Mouse (Mus musculus): ENCODE measurements at regions not wholly inside any gene's neighbourhood (a gene's known extent, or its start where the extent isn't known, plus 50 kb on each side); places are given as distances from the start of the nearest gene placed in this dataset.

DNA sequence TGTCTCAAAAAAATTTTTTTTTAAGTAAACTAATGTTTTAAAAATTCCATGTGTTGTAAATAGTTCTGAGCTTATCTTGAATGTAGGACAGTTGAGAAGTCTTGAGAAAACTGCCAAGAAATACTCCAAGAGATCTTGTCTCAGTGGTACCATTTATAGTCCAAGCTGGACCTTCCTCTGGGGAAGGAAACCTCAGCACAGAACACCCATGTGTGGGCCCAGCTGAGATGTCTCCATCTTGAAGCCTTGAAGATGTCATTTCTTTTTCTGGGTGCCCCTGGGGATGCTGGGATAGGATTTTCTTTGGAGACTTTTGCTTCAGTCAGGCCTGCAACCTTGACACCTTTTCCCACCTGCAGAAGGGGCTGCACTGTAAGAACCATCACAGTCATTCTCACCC lies 101.4 kb upstream of the Cops8 start:
- no peak overlapping the region for H3K27ac ChIP-seq (replicated peaks; ENCODE audit: low read depth, low read length)
- no peak for DNase-seq (ENCODE audit: low spot score)

DNA sequence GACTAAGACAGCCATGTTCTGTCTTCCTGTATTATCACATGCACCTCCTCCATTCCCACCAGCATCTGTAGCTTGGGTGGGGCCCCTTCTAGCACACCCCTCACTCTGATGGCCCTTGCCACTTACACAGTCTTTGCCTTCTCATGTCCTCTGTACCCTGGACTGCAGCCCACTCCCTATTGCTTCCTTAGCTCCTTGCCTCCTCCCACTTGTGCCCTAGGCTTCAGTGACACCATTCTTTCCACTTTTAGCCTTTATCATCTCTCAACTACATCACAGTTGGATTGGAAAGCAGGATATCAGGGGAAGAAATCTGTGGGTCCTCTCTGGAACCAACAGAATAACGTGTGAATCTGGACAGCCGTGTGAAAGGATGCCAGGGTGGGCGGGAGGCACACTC lies 100.4 kb upstream of the Cops8 start:
- Histone ChIP-seq H3K4me2 (ENCODE audit: low read depth, low read length) (no peak overlapping the region), H3K27ac (replicated peaks; ENCODE audit: low read depth, low read length) (no peak overlapping the region), H3K9me3 (replicated peaks; ENCODE audit: control insufficient read depth, low read length) (0 out of 2 replicates have a peak, but pooled peaks cover 4% of the 10 kb centered on the region), H3K4me3 (ENCODE audit: low read depth, low read length) (no peak overlapping the region), H3K36me3 (replicated peaks; ENCODE audit: control insufficient read depth, insufficient read depth, low read depth, low read length) (no peaks in the 10 kb centered on the region), H3K4me1 (ENCODE audit: control insufficient read depth, insufficient read depth, low read length) (no peaks in the 10 kb centered on the region), H3K27me3 (ENCODE audit: control insufficient read depth, insufficient read depth, low read length) (no peaks in the 10 kb centered on the region), H3K9ac (replicated peaks; ENCODE audit: low read length) (no peak overlapping the region)
- 92% methylated on average over 3 of the region's 3 CpGs for WGBS
- no peak for ATAC-seq (replicated peaks; ENCODE audit: insufficient number of reproducible peaks, low FRiP score, low TSS enrichment, low read depth)
- DNase-seq (ENCODE audit: low spot score) = no peak

More for the DNA sequence above, 101.4 kb upstream of the Cops8 start:
- H3K9ac ChIP-seq (replicated peaks; ENCODE audit: low read length) = no peak overlapping the region
- no peaks in the 10 kb centered on the region for H3K36me3 ChIP-seq (replicated peaks; ENCODE audit: control insufficient read depth, insufficient read depth, low read depth, low read length)
- no peaks in the 10 kb centered on the region for H3K27me3 ChIP-seq (ENCODE audit: control insufficient read depth, insufficient read depth, low read length)
- no peaks in the 10 kb centered on the region for H3K4me1 ChIP-seq (ENCODE audit: control insufficient read depth, insufficient read depth, low read length)
- ATAC-seq (replicated peaks; ENCODE audit: insufficient number of reproducible peaks, low FRiP score, low TSS enrichment, low read depth) = no peak
- H3K9me3 ChIP-seq (replicated peaks; ENCODE audit: control insufficient read depth, low read length) = 0 out of 2 replicates have a peak, but pooled peaks cover 4% of the 10 kb centered on the region
- no peak overlapping the region for H3K4me3 ChIP-seq (ENCODE audit: low read depth, low read length)
- H3K4me2 ChIP-seq (ENCODE audit: low read depth, low read length) = no peak overlapping the region

DNA sequence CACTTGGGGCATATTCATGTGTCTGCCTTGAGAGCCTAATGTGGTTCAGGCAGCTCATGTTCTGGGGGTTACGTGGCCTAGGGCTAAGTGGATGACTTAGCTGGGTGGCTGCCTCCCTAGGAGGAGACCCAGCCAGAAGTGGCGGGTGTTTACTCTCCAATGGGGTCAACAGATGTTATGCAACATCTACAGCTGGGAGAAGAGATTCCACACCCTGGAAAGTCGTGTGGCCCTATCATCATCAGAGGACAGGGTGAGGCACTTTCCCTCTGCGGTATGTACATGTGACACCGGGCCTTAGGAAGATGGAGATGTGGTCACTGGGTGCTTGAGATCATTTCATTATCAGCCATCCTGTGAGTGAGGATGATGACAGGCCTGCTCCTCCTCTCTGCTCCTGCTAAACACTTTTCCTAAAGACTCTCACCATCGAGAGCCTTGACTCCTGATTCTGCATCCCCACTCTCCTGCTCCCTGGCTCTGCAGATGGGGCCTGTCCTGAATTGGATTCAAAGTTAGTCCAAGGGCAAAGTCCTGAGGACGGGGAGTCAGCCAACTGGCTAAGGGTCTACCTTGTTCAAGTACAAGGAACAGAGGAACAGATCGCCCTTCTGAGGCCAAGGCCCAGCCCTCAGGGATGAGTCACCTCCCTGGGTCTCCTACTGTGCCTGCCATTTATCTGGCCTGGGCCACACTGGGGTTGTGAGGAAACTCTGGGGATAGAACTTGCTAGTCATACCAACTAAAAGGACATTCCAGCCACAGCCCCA lies 99.8 kb upstream of the Cops8 start:
- DNase-seq (ENCODE audit: low spot score) (no peak), ATAC-seq (replicated peaks; ENCODE audit: insufficient number of reproducible peaks, low FRiP score, low TSS enrichment, low read depth) (no peak)
- Histone ChIP-seq H3K4me1 (ENCODE audit: control insufficient read depth, insufficient read depth, low read length) (no peaks in the 10 kb centered on the region), H3K27me3 (ENCODE audit: control insufficient read depth, insufficient read depth, low read length) (no peaks in the 10 kb centered on the region), H3K4me3 (ENCODE audit: low read depth, low read length) (no peak overlapping the region), H3K9me3 (replicated peaks; ENCODE audit: control insufficient read depth, low read length) (0 out of 2 replicates have a peak, but pooled peaks cover 4% of the 10 kb centered on the region), H3K27ac (replicated peaks; ENCODE audit: low read depth, low read length) (no peak overlapping the region), H3K9ac (replicated peaks; ENCODE audit: low read length) (no peak overlapping the region), H3K36me3 (replicated peaks; ENCODE audit: control insufficient read depth, insufficient read depth, low read depth, low read length) (no peaks in the 10 kb centered on the region), H3K4me2 (ENCODE audit: low read depth, low read length) (no peak overlapping the region)
- 81% methylated on average over 8 of the region's 8 CpGs for WGBS

DNA sequence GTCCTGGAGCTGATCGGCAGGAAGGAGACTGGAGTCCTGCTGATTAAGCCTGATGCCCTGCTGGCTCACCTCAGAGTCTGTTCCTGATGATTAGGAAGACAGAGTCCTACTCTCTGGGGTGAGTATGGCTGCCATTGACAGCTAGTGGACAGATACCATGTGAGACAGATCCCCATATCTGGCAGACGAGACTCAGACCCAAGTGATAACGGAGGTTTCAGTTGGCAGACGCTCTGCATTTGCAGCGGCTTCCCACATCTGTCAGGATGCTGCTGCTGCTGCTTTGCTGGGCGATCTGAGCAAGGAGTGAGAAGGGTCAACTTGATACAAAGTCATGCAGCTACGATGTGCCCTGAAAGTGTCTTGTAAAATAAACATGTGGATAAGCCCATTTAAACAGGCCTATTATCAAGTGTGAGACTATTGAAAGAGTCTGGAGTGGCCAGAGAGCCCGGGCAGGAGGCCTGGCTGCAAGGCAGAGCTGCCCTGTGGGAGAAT lies 98.1 kb upstream of the Cops8 start:
- H3K4me3 ChIP-seq (ENCODE audit: low read depth, low read length) = no peak overlapping the region
- DNase-seq (ENCODE audit: low spot score) = no peak
- 0 out of 2 replicates have a peak, but pooled peaks cover 4% of the 10 kb centered on the region for H3K9me3 ChIP-seq (replicated peaks; ENCODE audit: control insufficient read depth, low read length)
- H3K4me2 ChIP-seq (ENCODE audit: low read depth, low read length) = no peak overlapping the region
- H3K4me1 ChIP-seq (ENCODE audit: control insufficient read depth, insufficient read depth, low read length) = no peaks in the 10 kb centered on the region
- ATAC-seq (replicated peaks; ENCODE audit: insufficient number of reproducible peaks, low FRiP score, low TSS enrichment, low read depth) = no peak
- no peak overlapping the region; the same call in 1 of the 2 replicates for H3K9ac ChIP-seq (replicated peaks; ENCODE audit: low read length)
- H3K36me3 ChIP-seq (replicated peaks; ENCODE audit: control insufficient read depth, insufficient read depth, low read depth, low read length) = no peaks in the 10 kb centered on the region
- 26% methylated on average over 8 of the region's 8 CpGs for WGBS
- H3K27me3 ChIP-seq (ENCODE audit: control insufficient read depth, insufficient read depth, low read length) = no peaks in the 10 kb centered on the region
- H3K27ac ChIP-seq (replicated peaks; ENCODE audit: low read depth, low read length) = no peak overlapping the region

GRCm38 (mm10) chr1:90505599-90505998 lies 97.2 kb upstream of the Cops8 start:
- no peak for DNase-seq (ENCODE audit: low spot score)
- H3K36me3 ChIP-seq (replicated peaks; ENCODE audit: control insufficient read depth, insufficient read depth, low read depth, low read length) = no peaks in the 10 kb centered on the region
- no peak overlapping the region for H3K4me3 ChIP-seq (ENCODE audit: low read depth, low read length)
- H3K27ac ChIP-seq (replicated peaks; ENCODE audit: low read depth, low read length) = no peak overlapping the region
- H3K4me2 ChIP-seq (ENCODE audit: low read depth, low read length) = no peak overlapping the region
- WGBS = 87% methylated on average over 3 of the region's 3 CpGs
- no peaks in the 10 kb centered on the region for H3K4me1 ChIP-seq (ENCODE audit: control insufficient read depth, insufficient read depth, low read length)
- ATAC-seq (replicated peaks; ENCODE audit: insufficient number of reproducible peaks, low FRiP score, low TSS enrichment, low read depth) = no peak
- H3K9me3 ChIP-seq (replicated peaks; ENCODE audit: control insufficient read depth, low read length) = no peaks in the 10 kb centered on the region
- H3K27me3 ChIP-seq (ENCODE audit: control insufficient read depth, insufficient read depth, low read length) = no peaks in the 10 kb centered on the region
- H3K9ac ChIP-seq (replicated peaks; ENCODE audit: low read length) = no peak overlapping the region

DNA sequence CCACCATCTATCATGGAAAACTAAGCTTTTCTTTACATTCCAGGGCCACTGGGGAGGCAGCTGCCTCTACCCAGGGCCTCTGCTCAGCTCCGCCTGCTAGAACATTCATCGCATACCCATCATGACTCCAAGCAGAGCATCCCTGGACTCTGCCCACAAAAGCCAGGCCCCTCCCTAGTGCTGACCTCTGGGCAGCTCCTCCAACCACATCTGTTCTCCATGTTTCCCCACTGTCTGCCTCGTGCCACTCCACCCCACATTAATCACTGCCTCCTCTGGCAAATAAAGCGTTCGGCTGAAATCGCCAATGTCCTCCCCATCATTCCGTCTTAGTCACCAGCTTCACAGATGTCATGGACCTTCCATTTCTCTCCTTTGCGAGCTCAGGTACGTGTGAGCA lies 96.2 kb upstream of the Cops8 start:
- H3K4me2 ChIP-seq (ENCODE audit: low read depth, low read length) = no peak overlapping the region
- DNase-seq (ENCODE audit: low spot score) = no peak

DNA sequence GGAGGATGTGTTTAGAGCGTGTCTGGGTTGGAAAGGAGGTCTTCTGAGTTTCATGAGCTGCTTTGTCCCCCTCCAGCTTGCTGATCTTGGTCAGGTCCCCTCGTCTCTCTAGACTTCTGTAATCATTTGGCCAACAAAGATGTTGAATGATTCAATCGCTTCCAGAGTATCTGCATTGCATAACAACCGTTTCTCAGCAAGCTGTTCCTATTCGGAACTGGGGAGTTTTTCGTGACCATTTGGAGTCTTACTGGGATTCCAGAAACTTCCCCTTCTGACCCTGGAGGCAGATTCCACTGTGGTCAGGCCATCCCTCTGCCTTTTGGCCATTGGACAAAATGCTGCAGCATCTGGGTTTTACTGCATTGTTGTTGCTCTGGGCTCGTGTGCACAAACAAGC lies 93.4 kb upstream of the Cops8 start:
- no peak for DNase-seq (ENCODE audit: low spot score)
- ATAC-seq (replicated peaks; ENCODE audit: insufficient number of reproducible peaks, low FRiP score, low TSS enrichment, low read depth) = no peak
- Histone ChIP-seq H3K4me3 (ENCODE audit: low read depth, low read length) (no peak overlapping the region), H3K27ac (replicated peaks; ENCODE audit: low read depth, low read length) (no peak overlapping the region), H3K4me1 (ENCODE audit: control insufficient read depth, insufficient read depth, low read length) (no peaks in the 10 kb centered on the region), H3K9ac (replicated peaks; ENCODE audit: low read length) (no peak overlapping the region), H3K36me3 (replicated peaks; ENCODE audit: control insufficient read depth, insufficient read depth, low read depth, low read length) (no peaks in the 10 kb centered on the region), H3K4me2 (ENCODE audit: low read depth, low read length) (no peak overlapping the region), H3K27me3 (ENCODE audit: control insufficient read depth, insufficient read depth, low read length) (no peaks in the 10 kb centered on the region), H3K9me3 (replicated peaks; ENCODE audit: control insufficient read depth, low read length) (no peaks in the 10 kb centered on the region)
- WGBS = 87% methylated on average over 7 of the region's 7 CpGs

More for the DNA sequence above, 96.2 kb upstream of the Cops8 start:
- Histone ChIP-seq H3K9me3 (replicated peaks; ENCODE audit: control insufficient read depth, low read length) (no peaks in the 10 kb centered on the region), H3K4me3 (ENCODE audit: low read depth, low read length) (no peak overlapping the region), H3K27me3 (ENCODE audit: control insufficient read depth, insufficient read depth, low read length) (no peaks in the 10 kb centered on the region), H3K27ac (replicated peaks; ENCODE audit: low read depth, low read length) (no peak overlapping the region), H3K4me1 (ENCODE audit: control insufficient read depth, insufficient read depth, low read length) (no peaks in the 10 kb centered on the region), H3K36me3 (replicated peaks; ENCODE audit: control insufficient read depth, insufficient read depth, low read depth, low read length) (no peaks in the 10 kb centered on the region), H3K9ac (replicated peaks; ENCODE audit: low read length) (no peak overlapping the region)
- ATAC-seq (replicated peaks; ENCODE audit: insufficient number of reproducible peaks, low FRiP score, low TSS enrichment, low read depth) = no peak
- 81% methylated on average over 9 of the region's 9 CpGs for WGBS

DNA sequence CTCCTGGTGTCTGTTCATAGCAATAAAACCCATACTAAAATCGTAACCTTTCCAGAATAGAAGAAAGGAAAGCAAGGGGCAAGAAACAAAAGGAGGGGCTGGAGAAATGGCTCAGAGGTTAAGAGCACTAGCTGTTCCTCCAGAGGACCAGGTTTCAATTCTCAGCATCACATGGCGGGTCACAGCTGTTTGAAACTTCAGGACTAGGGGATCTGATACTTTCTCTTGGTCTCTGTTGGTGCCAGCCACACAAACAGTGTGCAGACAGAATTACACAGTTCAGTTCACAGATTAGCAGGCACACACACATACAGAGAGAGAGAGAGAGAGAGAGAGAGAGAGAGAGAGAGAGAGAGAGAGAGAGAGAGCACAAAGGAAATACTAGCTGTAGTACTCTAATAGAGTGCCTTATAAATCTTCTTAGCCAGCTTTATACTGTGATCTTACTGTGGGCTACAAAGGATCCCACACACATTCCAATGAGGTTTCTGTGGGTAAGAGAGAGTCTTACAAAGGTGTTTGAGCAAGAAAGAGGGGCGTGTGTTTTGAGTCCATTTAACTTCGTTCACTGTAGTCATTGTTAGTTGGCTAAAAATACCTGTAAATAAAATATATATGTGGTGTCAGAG lies 89.2 kb upstream of the Cops8 start:
- H3K4me2 ChIP-seq (ENCODE audit: low read depth, low read length) = no peak overlapping the region
- H3K27ac ChIP-seq (replicated peaks; ENCODE audit: low read depth, low read length) = no peak overlapping the region
- H3K9me3 ChIP-seq (replicated peaks; ENCODE audit: control insufficient read depth, low read length) = no peaks in the 10 kb centered on the region
- no peaks in the 10 kb centered on the region for H3K27me3 ChIP-seq (ENCODE audit: control insufficient read depth, insufficient read depth, low read length)
- no peaks in the 10 kb centered on the region for H3K36me3 ChIP-seq (replicated peaks; ENCODE audit: control insufficient read depth, insufficient read depth, low read depth, low read length)
- 84% methylated on average over 4 of the region's 4 CpGs for WGBS
- no peaks in the 10 kb centered on the region for H3K4me1 ChIP-seq (ENCODE audit: control insufficient read depth, insufficient read depth, low read length)
- H3K4me3 ChIP-seq (ENCODE audit: low read depth, low read length) = no peak overlapping the region
- DNase-seq (ENCODE audit: low spot score) (no peak), ATAC-seq (replicated peaks; ENCODE audit: insufficient number of reproducible peaks, low FRiP score, low TSS enrichment, low read depth) (no peak)
- H3K9ac ChIP-seq (replicated peaks; ENCODE audit: low read length) = no peak overlapping the region
